Mouse (Mus musculus) ES-Bruce4 (cell line): ENCODE measurements around the gene Dcbld2.

Source experiments
- CTCF ChIP-seq: IDR thresholded peaks from one replicate; pipeline ENCODE4 v1.8.1; 2011; ENCODE audit warnings: low read depth, low read length
- POLR2A ChIP-seq: IDR thresholded peaks from one replicate; pipeline ENCODE4 v1.8.1; 2011; ENCODE audit warnings: low read length; ENCODE audit not compliant: insufficient read depth

DNA sequence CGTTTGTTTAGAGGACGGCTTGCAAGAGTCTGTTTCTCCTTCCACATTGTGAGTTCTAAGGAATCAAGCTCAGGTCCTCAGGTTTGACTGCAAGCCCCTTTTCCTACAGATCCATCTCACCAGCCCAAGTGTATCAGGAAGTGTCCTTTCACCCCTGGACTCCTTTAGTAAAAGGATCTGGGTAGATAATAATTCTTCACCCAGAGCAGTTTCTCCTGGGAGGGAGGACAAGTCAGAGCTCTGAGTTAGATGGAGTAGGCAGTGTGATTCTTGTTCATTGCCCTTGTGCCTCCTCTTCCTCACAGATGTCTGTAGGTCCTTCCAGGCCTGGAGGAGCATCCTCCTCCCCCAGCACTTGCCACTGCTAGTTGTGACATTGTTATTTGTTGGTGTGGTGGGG, 54.3 kb downstream of the Dcbld2 start:
- TF ChIP-seq CTCF (no peak), POLR2A (no peak)
